Mouse (Mus musculus) natural killer cell, adult 2 months (primary cell): ENCODE data around the gene Ppat.
"Not testable (repeated sequence)": the region's sequence is repeated elsewhere in the genome, so short reads cannot be mapped to it uniquely, and the experiment has no call there.

Source experiments
- DNase-seq, 2 experiments: peaks; one replicate each; pipeline ENCODE4 v3.0.0; 2022; ENCODE audit warnings: low spot score in 2 of 2

Gene Ppat

GRCm38 (mm10) chr5:76951106-76952027, at the start of gene Ppat, which contains the start of gene Paics:
Gene Ppat, minus strand, starts transcription at chr5:76951578.
Gene Paics, plus strand, starts transcription at chr5:76951307.
- DNase-seq, result peak; percentile 99

DNA sequence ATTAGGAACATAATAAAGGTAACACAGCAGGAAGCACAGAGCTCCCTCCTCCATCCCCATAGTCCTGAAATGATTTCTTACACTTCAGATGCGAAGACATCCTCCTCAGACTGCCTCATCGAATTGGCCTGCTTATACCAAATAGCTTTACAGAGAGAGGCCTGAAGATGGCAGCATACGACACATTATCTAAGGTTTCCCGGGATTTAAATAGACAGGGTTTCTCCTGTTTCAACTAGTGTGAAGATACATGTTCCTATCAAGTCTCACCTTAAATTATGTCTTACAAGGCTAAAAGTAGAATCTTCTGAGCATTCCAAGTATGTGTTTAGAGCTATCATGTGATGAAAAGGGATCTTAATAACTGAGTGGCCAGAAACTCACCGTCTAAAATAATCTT, 47.0 kb upstream of the Ppat start:
- DNase-seq, result no peak

DNA sequence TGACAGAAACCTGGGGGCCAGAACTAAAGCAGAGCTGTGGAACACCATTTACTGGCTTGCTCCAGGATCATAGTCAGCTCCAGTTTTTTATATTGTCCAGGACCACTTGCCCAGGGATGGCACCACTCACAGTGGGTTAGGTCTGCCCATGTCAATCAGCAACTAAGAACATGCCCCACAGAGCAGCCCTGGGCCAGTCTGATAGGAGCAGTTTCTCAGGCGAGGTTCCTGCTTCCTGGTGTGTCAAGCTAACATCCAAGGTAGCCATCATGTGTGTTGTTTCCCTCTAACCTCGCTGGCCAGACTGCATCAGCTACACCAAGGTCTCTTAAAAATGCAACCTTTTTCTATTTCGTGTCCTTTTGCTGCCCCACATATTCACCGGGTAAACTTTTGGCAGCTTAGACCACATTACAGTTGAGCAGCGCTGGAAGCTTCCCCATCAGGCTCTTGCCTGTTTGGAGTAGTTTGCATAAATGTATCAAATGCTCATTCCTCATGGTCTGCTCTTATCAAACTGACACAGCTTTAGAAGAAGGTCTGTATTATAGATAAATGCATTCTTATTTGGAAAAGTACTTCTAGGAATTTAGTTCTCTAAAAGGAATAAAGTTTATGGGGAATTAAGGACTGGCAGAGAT, 41.9 kb upstream of the Ppat start:
- no peak for DNase-seq

GRCm38 (mm10) chr5:76990789-76991188, 39.4 kb upstream of the Ppat start:
- DNase-seq, result no peak

GRCm38 (mm10) chr5:76984015-76984414, 32.6 kb upstream of the Ppat start:
- no peak for DNase-seq

GRCm38 (mm10) chr5:76975736-76976135, 24.4 kb upstream of the Ppat start:
- no peak for DNase-seq

- DNase-seq, result peak; percentile 69 to 81
Measured at GRCm38 (mm10) chr5:76974554-76975285, 23.3 kb upstream of the Ppat start, which contains the start of gene Srp72. Gene Srp72, plus strand, starts transcription at chr5:76974683.

DNA sequence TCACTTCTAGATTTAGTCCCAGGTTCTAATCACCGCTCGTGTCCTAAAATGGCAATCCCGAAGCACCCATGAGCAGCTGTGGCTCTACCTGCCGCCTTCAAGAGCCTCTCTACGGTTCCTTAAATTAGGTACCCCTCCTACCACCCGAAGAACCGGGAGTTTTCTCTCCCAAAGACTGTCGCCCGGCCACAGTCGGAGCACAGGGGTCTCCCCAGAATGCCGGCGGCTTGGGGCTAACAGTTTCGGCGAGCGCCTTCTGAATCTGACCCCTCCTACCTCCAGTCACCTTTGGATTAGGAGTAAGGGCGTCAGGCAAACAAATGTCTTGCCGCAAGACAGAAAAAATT, 22.8 kb upstream of the Ppat start:
- DNase-seq, result no peak

- no peak for DNase-seq
Measured at GRCm38 (mm10) chr5:76973488-76973887, 22.1 kb upstream of the Ppat start.

GRCm38 (mm10) chr5:76971115-76971514, 19.7 kb upstream of the Ppat start:
- not testable (repeated sequence) for DNase-seq

- DNase-seq, result no peak
Measured at GRCm38 (mm10) chr5:76969250-76969649, 17.9 kb upstream of the Ppat start.

GRCm38 (mm10) chr5:76964651-76965050, 13.3 kb upstream of the Ppat start:
- no peak for DNase-seq

DNA sequence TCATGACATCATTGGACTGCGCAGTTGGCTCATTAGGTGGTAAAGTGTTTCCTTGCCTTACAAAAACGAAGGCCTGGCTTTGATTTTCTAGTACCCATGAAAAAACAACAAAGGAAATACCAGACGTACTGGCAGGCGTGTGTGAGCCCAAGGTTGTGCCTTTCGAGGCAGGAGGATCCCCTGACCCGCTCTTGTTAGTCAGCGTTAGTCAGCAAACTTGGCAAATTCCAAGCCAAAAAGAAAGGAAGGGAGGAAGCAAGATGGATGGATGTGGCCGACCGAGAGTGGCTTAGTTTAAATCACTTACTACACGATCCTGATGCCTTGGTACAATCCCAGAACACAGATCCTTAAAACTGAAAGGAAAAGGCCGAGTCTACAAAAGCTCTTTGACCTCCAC, 11.2 kb upstream of the Ppat start:
- no peak for DNase-seq

- no peak for DNase-seq
Measured at GRCm38 (mm10) chr5:76959587-76959986, 8.2 kb upstream of the Ppat start.

GRCm38 (mm10) chr5:76957954-76958353, 6.6 kb upstream of the Ppat start:
- no peak for DNase-seq

DNA sequence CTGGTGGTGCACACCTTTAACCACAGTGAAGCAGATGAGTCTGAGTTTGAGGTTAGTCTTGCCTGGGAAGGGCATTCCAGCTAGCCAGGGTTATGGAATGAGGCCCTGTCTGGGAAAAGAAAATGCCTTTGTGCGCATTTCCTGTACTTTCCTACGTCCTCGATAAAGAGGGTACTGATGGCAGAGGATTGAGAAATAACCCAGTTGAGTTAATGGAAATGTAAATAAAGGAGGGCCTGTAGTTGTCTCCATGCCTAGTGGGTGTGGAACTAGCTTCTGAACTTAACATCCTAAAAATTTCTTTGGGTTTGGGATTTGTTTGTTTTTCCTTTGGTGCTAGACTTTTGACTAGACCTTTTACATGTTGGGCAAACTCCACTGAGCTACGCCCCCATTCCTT, 4.1 kb upstream of the Ppat start:
- DNase-seq, result no peak

DNA sequence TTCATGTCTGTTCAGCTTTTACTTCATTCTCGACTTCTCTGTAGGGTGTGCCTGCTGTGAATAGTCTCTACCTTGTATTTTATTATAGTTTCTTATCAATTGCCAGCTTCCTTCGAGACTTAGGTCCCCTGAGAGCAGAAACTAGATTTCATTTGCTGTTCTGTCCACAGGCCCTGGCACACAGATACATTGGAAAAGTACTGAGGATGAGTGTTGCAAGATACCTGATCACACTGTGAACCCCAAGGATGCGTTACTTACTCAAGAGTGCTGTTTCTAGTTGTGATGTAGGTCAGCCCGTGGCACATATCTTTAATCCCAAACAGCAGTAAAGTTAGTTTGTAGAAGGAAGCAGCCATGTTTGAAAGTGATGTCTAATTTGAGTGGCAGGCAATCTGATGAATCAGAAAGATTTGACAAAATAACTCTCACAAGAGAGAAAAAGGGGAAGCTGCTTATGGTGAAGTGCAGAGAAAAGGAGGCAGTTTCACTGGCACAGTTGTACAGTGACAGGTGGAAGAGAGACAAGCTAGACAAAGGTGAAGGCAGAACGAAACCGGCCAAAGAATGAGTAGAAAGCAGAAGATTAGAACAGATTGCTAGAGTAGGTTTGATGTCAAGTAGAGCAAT, 3.0 kb upstream of the Ppat start:
- DNase-seq, result no peak

- DNase-seq, result no peak
Measured at GRCm38 (mm10) chr5:76953794-76954193, 2.4 kb upstream of the Ppat start.

DNA sequence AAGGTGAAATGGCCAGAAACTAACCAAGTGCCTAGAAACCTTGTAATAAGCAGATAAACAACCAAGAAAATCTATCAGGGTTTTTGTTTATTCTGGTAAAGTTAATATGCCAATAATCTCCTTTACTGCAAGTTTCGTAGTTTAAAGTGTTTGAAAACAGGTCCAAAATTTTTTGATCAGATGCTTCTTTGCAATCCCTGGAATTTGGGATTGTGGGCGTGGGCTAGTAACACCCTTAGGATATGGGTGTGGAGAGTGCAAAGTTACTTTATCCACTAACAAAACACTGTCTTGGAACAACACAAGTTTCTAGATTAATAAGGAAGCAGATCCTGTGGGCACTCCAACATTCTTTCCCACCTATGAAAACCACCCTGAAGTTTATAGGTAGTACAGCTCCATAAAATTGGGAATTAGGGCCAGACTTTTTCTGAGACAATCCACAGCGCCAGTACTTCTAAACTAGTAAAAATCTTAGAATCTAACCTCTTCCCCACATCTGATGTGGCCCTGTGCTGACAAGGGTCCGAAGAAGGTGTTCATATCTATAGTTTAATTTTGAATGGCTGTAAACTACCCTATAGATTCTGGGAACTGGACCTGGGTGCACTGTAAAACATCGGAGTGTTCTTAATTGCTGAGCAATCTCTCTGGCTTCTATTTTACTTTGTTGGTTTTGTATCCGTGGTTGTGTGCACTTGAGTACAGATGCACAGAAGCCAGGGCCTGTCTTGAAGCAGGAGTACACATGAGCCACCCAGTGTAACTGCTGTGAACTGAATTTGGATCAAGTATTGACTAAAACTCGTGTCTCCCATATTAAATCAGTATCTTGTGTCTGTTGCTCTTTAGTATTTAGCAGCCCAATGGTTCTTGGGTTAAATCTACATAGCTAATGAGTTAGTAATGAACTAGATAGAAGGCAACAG, 998 bp upstream of the Ppat start:
- DNase-seq, result no peak

DNA sequence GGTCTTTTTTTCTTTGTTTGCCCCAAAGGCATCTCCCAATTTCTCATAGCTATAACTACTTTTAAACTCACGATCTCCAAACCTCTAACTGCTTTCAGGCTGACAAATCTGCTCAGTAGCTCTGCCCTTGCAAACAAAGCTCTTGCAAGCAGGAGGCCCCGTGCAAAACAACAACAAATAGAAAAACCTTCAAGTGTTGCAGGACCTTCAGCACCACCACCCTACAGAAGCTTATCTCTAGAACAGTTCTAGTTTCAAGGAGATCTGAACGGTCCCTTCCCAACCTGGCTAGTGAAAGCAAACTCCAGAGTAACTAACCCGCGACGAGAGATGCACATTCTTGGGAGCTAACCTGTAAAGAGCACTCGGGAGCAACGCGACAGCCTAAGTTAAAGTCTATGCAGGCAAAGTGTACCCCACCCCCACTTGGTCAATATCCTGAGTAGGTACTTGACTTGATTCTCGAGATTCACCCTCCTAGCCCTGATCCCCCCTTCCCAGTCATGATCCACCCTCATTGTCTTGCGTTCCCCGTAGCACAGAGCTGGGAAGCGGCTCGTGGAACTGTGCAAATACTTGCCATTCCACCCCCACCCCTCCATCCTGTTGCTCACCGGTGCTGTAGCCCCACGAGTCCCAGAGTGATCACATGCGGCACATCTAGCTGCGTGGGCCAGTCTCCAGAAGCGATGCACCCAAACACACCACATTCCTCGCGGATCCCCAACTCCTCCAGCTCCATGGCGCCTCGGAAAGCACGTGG, 854 bp downstream of the Ppat start:
- DNase-seq, result no peak
